Mouse (Mus musculus) monocyte, adult 5-6 weeks (primary cell): Measurements from ENCODE around the gene Mettl26. TPM values are rescaled to one million over a fixed set of nuclear protein-coding genes. Genes with fewer than 3 reads are reported as not detected.

ENCODE experiments used
- ATAC-seq: fragments of 153-309, 156-312 bp; replicated peaks from 2 replicates; pipeline ENCODE4 v1.8.0; 2017; ENCODE audit warnings: mild to moderate bottlenecking; ENCODE audit not compliant: low TSS enrichment, insufficient number of reproducible peaks, severe bottlenecking, poor library complexity, low FRiP score
- total RNA-seq: library from RNA; stranded (forward); fragments of 200-1000, 200-491, 200-594 nt; gene quantifications from 3 replicates; pipeline ENCODE4 v1.2.3, GENCODE M21; 2017

Gene Mettl26
- total RNA-seq, 1 experiment from 2014 or later: 7.0 TPM

DNA sequence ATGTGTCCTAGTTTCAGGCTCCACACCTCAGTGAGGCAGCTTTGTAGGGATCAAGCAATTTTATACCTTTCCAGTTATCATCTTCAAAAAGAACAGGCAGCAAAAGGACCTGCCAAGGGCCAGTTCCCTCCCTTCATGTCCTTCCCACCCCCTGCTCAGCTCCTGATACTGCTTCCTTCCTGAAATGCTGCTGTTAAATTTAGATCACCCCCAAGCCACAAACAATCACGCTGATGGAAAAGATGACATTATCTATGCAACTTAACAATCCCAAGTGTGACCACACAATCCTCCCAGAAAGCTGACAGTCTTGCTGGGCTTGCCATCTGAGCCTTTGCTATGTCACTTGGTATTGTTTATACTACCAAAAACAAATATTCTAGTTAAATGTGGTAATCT is 39.0 kb downstream of the Mettl26 start:
- ATAC-seq: no peak

DNA sequence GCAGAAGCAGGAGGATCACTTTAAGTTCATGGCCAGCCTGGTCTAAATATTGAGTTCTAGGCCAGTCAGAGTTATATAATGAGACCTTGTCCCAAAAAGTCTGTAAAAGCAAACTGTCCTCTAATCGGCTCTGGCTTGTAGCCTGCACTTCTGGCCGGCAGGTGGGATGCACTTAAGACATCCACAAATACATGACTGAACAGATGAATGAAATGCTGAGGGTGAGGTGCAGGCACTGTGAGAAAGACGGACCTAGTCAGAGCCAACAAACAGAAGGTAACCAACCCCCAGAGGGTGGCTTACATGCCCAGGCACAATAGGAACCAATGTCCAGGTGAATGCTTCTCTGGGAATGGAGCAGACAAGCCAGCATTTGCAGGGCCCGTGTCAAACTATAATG is 39.4 kb downstream of the Mettl26 start:
- no peak for ATAC-seq

DNA sequence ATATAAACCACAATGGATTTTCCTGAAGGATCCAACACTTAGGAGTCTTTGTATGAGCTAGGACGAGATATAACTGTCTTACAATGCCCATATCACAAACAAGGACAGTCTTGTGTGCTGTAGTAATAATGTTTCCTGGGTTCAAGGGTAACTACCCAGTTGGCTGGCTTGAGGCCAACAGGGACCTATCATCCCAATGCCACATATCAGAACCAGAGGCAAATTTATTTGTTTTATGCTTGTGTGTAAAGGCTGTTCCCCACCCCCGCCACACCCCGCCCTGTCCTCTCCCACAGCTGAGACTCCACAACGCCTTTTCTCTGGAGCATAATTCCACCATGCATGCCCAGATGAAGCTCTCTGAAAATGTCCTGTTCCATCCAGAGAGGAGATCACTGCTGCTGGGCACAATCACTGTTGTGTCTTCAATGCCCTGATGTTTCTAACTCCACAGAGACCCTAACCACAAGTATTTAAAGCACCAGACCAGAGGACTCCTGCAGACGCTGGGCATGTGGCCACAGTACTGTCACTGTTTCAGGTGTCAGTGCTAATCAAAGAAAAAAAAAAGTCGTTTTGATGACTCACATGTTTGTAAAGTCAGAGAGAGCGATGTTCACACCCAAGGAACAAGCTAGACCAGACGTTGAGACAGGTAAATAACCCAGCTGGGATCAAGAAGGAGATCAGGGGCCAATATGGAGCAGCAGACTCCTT is 42.2 kb downstream of the Mettl26 start:
- ATAC-seq: no peak

DNA sequence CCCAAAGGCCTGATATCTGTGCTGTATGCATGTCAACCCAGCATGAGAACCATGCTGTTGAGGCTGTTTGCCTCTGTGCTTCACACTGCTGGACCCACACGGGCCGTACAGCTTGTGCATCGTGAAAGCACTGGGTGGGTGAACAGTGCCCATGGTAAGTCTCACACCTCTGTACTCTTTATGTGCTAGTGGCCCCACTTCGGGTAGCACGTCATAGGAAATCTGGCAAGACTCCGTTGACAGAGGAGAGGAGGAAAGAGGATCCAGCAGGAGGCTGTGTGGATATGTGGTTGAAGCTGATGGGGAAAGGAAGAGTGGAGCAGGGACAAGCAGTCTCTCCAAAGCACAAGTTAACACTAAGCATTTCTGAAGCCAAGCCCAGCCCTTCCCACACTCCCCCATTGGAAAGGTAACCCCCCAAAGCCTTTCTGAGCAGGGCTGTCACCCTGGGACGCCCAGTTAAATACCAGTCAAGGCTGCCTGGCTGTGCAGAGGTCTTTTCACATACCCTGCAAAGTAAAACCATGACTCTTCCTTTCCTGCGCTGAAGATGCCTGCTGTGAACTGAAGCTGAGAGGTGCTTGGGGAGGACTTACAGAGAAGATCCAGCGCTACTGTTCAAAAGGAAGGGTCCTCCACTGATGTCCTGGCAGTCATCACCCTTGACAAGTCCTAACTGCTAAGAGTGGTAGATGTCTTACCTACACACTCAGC is 43.3 kb downstream of the Mettl26 start:
- no peak for ATAC-seq

DNA sequence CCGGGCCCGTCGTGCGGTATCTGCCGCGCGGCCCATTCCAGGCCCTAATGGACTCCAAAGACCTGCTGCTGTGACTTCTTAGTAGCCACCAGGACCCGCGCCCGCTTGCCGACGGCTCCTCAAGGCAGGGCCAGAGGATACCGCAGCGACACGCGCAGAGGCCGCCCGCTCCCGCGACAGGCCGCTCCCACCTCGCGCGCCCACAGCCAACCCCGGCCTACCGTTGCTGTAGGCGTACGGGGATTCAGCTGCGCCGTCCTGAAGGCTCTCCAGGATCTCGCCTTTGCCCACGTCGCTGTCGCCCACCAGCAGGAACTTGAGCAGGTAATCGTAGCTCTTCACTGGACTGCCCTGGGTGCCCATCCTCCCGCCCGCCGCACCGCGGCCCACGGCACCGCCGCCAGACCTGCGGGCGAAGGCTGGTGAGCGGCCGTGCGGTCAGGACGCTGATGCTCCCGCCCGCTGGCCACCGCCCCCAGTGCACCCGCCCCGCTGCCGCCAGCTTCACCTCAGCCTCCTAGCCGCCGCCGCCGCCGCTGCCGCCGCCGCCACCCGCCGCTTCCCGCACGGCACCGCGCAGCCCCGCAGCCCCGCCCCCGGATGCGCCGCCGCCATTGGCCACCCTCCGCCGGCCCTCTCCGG is 44.4 kb downstream of the Mettl26 start, which contains the start of gene Rab40c:
TSS of gene Rab40c (minus strand) at position 584 of the 642 bp plus-strand sequence.
- ATAC-seq: no peak

DNA sequence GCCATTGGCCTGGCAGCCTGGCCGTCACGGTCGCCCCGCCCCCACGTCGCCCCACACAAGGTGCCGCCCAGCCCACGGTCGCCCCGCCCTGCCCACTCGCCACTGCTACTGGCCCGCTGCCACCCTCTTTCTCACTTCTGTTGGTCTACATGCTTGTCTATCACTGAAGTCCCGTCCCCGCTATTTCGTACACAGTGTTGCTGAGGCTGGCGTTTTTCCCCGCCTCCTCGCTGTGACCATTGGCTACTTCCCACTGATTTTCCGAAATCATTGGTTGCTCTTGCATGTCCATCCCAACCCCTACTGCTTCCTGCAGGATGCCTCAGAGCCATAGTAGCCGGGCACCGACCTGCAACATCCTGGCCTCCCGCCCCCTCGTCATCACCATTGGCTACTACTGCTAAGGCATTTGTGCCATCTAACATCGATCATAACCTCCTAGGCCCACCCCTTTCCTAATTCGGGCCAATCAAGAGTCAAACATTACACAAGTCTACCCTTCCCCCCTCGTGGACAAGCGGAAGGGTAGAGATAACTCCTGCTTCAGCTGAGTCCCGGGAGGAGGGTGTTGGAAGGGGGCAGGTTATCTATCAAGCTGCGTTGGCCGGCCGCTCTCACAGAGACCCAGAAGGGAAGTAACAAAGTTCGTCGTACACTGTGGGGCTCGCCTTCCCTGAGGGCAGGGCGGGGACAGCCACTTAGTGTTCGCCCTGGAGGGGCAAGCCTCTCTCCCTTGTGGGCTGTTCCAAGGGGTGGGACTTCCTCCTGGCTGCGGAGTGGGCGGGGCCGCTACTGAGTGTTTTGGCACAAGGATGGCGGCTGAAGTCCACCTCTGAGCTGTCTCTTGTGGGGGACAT is 45.1 kb downstream of the Mettl26 start:
- ATAC-seq: peak; percentile 95

DNA sequence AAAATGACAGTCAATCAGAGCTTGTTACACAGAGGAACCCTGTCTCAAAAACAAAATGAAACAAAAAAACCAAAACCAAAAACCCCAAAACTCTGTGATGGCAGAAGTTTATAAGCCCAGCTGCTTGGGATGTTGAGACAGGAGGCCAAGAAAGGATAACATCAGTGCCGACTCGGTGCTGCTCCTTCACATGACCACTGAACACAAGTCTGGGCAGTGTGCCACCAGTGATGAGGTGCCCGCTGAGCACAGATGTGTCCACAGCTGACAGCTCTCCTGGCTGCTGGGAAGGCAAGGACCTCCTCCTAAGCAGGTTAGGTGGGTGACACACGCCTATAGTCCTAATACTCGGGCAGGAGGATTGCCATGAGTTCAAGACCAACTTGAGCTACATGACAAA is 47.2 kb downstream of the Mettl26 start:
- ATAC-seq: no peak

DNA sequence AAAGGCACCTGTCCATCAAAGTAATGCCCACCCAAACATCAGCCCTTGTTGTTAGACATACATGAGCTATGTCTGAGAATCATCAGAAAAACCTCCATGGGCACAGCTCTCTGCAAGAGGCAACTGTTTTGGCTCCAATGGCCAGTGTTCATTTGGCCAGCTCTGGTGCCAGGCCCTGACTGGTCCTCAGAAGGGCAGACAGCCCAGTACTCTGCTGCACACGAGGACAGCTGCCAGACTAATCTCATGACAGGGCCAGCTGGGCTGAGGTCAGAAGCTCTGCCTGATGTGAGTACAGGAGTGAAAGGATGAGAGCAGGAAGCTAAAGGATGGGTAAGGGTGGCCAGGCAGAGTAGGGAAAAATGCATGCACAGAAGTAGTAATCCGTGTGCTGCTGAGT is 50.5 kb downstream of the Mettl26 start:
- no peak for ATAC-seq

Other genes with a start within 250 kb of the Mettl26 start
- not detected in 3 replicates for gene Gng13, start 157.9 kb upstream of the Mettl26 start, total RNA-seq
- 1.1 to 5.0 TPM (median 3.0 TPM) in 3 replicates for gene Chtf18, start 147.7 kb upstream of the Mettl26 start, total RNA-seq
- 0.95 to 2.5 TPM in 2 of 3 replicates, not detected in the other for gene Rpusd1, start 147.4 kb upstream of the Mettl26 start, total RNA-seq
- gene Mslnl, start 139.0 kb upstream of the Mettl26 start, total RNA-seq: not detected in 3 replicates
- not detected in 3 replicates for gene Msln, start 120.7 kb upstream of the Mettl26 start, total RNA-seq
- gene Narfl, start 101.3 kb upstream of the Mettl26 start, total RNA-seq: 22.3 to 32.1 TPM (median 27.3 TPM) in 3 replicates
- 16.0 to 49.1 TPM (median 25.3 TPM) in 3 replicates for gene Haghl, start 89.4 kb upstream of the Mettl26 start, total RNA-seq
- gene Ccdc78, start 88.5 kb upstream of the Mettl26 start, total RNA-seq: not detected in 3 replicates
- 30.7 to 53.7 TPM (median 38.7 TPM) in 3 replicates for gene Fam173a, start 82.2 kb upstream of the Mettl26 start, total RNA-seq
- not detected in 3 replicates for gene AC134908.4, start 79.4 kb upstream of the Mettl26 start, total RNA-seq
- gene Metrn, start 77.9 kb upstream of the Mettl26 start, total RNA-seq: 5.1 to 6.4 TPM (median 6.1 TPM) in 3 replicates
- gene Fbxl16, start 66.0 kb upstream of the Mettl26 start, total RNA-seq: not detected in 3 replicates
- 10.7 to 16.6 TPM (median 15.6 TPM) in 3 replicates for gene Wdr24, start 51.4 kb upstream of the Mettl26 start, total RNA-seq
- 7.9 to 20.3 TPM (median 11.0 TPM) in 3 replicates for gene Jmjd8, start 46.2 kb upstream of the Mettl26 start, total RNA-seq
- 74.5 to 81.4 TPM (median 75.3 TPM) in 3 replicates for gene Stub1, start 41.7 kb upstream of the Mettl26 start, total RNA-seq
- 1.8 TPM in 1 of 3 replicates, not detected in the others for gene Rhbdl1, start 37.8 kb upstream of the Mettl26 start, total RNA-seq
- gene Gm20683, start 33.3 kb upstream of the Mettl26 start, total RNA-seq: 0.43 to 2.9 TPM (median 2.1 TPM) in 3 replicates
- gene Rhot2, start 30.2 kb upstream of the Mettl26 start, total RNA-seq: 17.6 to 38.7 TPM (median 34.3 TPM) in 3 replicates
- gene Wdr90, start 13.6 kb upstream of the Mettl26 start, total RNA-seq: 2.9 to 7.7 TPM (median 3.4 TPM) in 3 replicates
- 1.1 to 5.7 TPM (median 1.6 TPM) in 3 replicates for gene Mcrip2, start 6.3 kb upstream of the Mettl26 start, total RNA-seq
- 1.0 to 2.1 TPM (median 1.4 TPM) in 3 replicates for gene Wfikkn1, start 5.8 kb downstream of the Mettl26 start, total RNA-seq
- gene Rab40c, start 44.7 kb downstream of the Mettl26 start, total RNA-seq: 3.5 to 7.1 TPM (median 3.8 TPM) in 3 replicates
- 13.5 to 34.1 TPM (median 18.4 TPM) in 3 replicates for gene Pigq, start 69.9 kb downstream of the Mettl26 start, total RNA-seq
- gene Nhlrc4, start 69.9 kb downstream of the Mettl26 start, total RNA-seq: not detected in 3 replicates
- gene A930017K11Rik, start 77.5 kb downstream of the Mettl26 start, total RNA-seq: not detected in 3 replicates
- 2.3 to 6.6 TPM (median 6.1 TPM) in 3 replicates for gene Capn15, start 110.7 kb downstream of the Mettl26 start, total RNA-seq
- gene Rab11fip3, start 194.5 kb downstream of the Mettl26 start, total RNA-seq: 0.32 to 4.0 TPM (median 1.2 TPM) in 3 replicates
- gene Decr2, start 215.3 kb downstream of the Mettl26 start, total RNA-seq: 7.7 to 13.9 TPM (median 12.5 TPM) in 3 replicates
- gene Nme4, start 220.5 kb downstream of the Mettl26 start, total RNA-seq: 1.1 TPM in 1 of 3 replicates, not detected in the others
- gene Tmem8, start 238.2 kb downstream of the Mettl26 start, total RNA-seq: 7.4 to 10.9 TPM (median 8.5 TPM) in 3 replicates
- 13.0 to 19.6 TPM (median 13.9 TPM) in 3 replicates for gene Mrpl28, start 248.4 kb downstream of the Mettl26 start, total RNA-seq